Mouse (Mus musculus) ES-Bruce4 (cell line): ENCODE results near the gene Arid3c.

Experiments used
- CTCF ChIP-seq: IDR thresholded peaks from one replicate; pipeline ENCODE4 v1.8.1; 2011; ENCODE audit warnings: low read depth, low read length
- POLR2A ChIP-seq: IDR thresholded peaks from one replicate; pipeline ENCODE4 v1.8.1; 2011; ENCODE audit warnings: low read length; ENCODE audit not compliant: insufficient read depth

DNA sequence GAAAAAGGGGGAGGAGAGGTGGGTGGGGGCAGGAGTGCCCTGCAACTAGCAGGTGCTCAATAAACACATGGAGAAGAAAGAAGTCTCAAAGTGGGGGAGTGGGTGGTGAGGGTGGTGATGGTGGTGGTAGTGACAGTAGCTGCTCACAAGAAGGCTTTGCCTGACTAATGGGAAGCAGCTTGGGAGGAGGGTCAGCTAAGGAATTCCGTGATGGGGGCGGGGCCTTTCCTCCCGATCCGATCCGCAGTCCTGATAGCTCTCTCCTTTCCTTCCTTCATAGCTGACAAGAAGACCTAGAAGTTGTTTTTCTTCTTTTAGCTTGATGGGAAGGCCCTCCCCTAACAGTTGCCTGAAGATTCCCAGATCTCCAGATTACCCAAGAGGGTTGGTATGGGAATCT, 26.3 kb downstream of the Arid3c start:
- TF ChIP-seq CTCF (no peak), POLR2A (no peak)
